Comparison of ENCODE assay signal across 13 mouse cellular contexts in the genomic region with DNA sequence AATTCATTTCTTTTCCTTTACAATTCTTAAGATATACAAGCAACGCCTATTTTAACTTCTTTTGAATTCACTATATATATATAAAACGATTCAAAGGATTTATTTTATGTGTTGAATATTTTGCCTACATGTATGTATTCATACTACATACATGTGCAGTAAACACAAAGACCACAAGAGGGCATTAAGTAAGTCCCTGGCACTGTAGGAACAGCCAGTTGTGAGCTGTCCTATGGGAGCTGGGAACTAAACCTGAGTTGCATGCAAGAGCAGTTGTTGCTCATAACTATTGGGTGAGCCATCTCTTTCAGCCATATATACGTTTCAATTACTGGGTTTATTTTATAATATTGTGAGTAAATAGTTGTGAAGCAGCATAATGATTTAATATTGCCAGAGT.
DNase-seq lines count a peak whose midpoint lies in the region; ATAC-seq and TF ChIP-seq lines count a peak whose summit lies in the region.
"Had no signal": no experiment of that assay in that cellular context is flagged by ENCODE, and none has a peak within 500 bp of the region (broad histone marks: within the 10 kb centered on the region; RNA-seq: fewer than 3 reads in every experiment).

No protein-coding gene starts in this region.

- no peak overlapping the region for H3K4me3 ChIP-seq in gastrocnemius, adult 2 months
- no peak overlapping the region for H3K4me3 ChIP-seq in liver, adult 2 months (ENCODE audit: insufficient read depth, low read depth, low read length)
- H3K4me3 ChIP-seq in E14TG2a.4 (replicated peaks; ENCODE audit: low read length): no peak overlapping the region
- H3K4me3 ChIP-seq in embryonic facial prominence, embryonic 14.5 days (ENCODE audit: low read depth, low read length): no peak overlapping the region
- H3K4me3 ChIP-seq: neural tube, embryonic 13.5 days had no signal

- H3K36me3 ChIP-seq in liver, adult 2 months (ENCODE audit: control insufficient read depth, insufficient read depth, low read length): no peaks in the 10 kb centered on the region
- no peaks in the 10 kb centered on the region for H3K36me3 ChIP-seq in E14TG2a.4 (ENCODE audit: insufficient read depth, low read length)
- no peaks in the 10 kb centered on the region for H3K36me3 ChIP-seq in embryonic facial prominence, embryonic 14.5 days (ENCODE audit: control insufficient read depth, insufficient read depth, low read length)
- H3K36me3 ChIP-seq: neural tube, embryonic 13.5 days had no signal

- H3K79me2 ChIP-seq in liver, adult 2 months (ENCODE audit: control insufficient read depth, insufficient read depth, low read length): no peaks in the 10 kb centered on the region

- H3K4me1 ChIP-seq in liver, adult 2 months (ENCODE audit: control insufficient read depth, insufficient read depth, low read length): no peaks in the 10 kb centered on the region
- no peaks in the 10 kb centered on the region for H3K4me1 ChIP-seq in E14TG2a.4 (replicated peaks; ENCODE audit: low read depth, low read length)
- no peaks in the 10 kb centered on the region for H3K4me1 ChIP-seq in embryonic facial prominence, embryonic 14.5 days (ENCODE audit: control insufficient read depth, insufficient read depth, low read length)

- intact Hi-C loops in gastrocnemius, adult 2 months (cut with DNase I): no loop called here

- H3K27me3 ChIP-seq in liver, adult 2 months (ENCODE audit: control insufficient read depth, insufficient read depth, low read length): no peaks in the 10 kb centered on the region
- no peaks in the 10 kb centered on the region for H3K27me3 ChIP-seq in E14TG2a.4 (ENCODE audit: insufficient read depth, low read length)
- H3K27me3 ChIP-seq in embryonic facial prominence, embryonic 14.5 days (replicated peaks; ENCODE audit: control insufficient read depth, insufficient read depth, low read length): no peaks in the 10 kb centered on the region
- H3K27me3 ChIP-seq: neural tube, embryonic 13.5 days had no signal

- ATAC-seq in embryonic facial prominence, embryonic 14.5 days (ENCODE audit: low read depth): no peak

- TF ChIP-seq CTCF in gastrocnemius, adult 2 months (IDR thresholded peaks at IDR 0.05): peak; percentile 45
- TF ChIP-seq CTCF in liver, adult 2 months (IDR thresholded peaks at IDR 0.05; ENCODE audit: low read depth, low read length): no peak
- peak; percentile 23; the same call in 1 of the 2 replicates for TF ChIP-seq CTCF in E14TG2a.4 (conservative IDR thresholded peaks at IDR 0.05; ENCODE audit: low read length)

- H3K9me3 ChIP-seq in E14TG2a.4 (ENCODE audit: low read length): no peaks in the 10 kb centered on the region
- no peaks in the 10 kb centered on the region for H3K9me3 ChIP-seq in embryonic facial prominence, embryonic 14.5 days (ENCODE audit: control insufficient read depth, low read length)
- H3K9me3 ChIP-seq: neural tube, embryonic 13.5 days had no signal

- no peak overlapping the region for H3K4me2 ChIP-seq in embryonic facial prominence, embryonic 14.5 days (ENCODE audit: low read depth, low read length)
- H3K4me2 ChIP-seq: liver, embryonic 11.5 days; neural tube, embryonic 13.5 days had no signal

- no peak for TF ChIP-seq POLR2A in liver, adult 2 months (IDR thresholded peaks at IDR 0.05; ENCODE audit: extremely low read depth, insufficient read depth, low read length)

- no peak for DNase-seq in gastrocnemius, adult 2 months
- DNase-seq in gastrocnemius, postnatal 25 days: no peak
- DNase-seq in liver, adult 2 months (ENCODE audit: extremely low read depth, low read depth, low spot score): peak; percentile 27
- DNase-seq in liver: no peak
- DNase-seq in embryonic facial prominence, embryonic 14.5 days (ENCODE audit: low spot score): peak; percentile 13
- DNase-seq in urinary bladder, postnatal 25 days (ENCODE audit: low spot score): no peak
- DNase-seq in cerebellum, postnatal 36 days: no peak
- DNase-seq: cerebellum, adult 8-10 months; thymus, postnatal 14 days had no signal

- H3K27ac ChIP-seq in gastrocnemius, adult 2 months: no peak overlapping the region
- H3K27ac ChIP-seq in liver, adult 2 months (replicated peaks; ENCODE audit: insufficient read depth, low read depth, low read length): no peak overlapping the region
- no peak overlapping the region for H3K27ac ChIP-seq in embryonic facial prominence, embryonic 14.5 days (replicated peaks; ENCODE audit: low read depth, low read length)
- H3K27ac ChIP-seq: macrophage; neural tube, embryonic 13.5 days had no signal

- 50% methylated on average over 3 of the region's 3 CpGs for WGBS in liver, adult 2 months
- WGBS in embryonic facial prominence, embryonic 14.5 days: 61% methylated on average over 3 of the region's 3 CpGs

- no peak overlapping the region for H3K9ac ChIP-seq in liver, adult 2 months (ENCODE audit: low read depth, low read length)
- no peak overlapping the region for H3K9ac ChIP-seq in embryonic facial prominence, embryonic 14.5 days (ENCODE audit: low read depth, low read length)
- H3K9ac ChIP-seq: neural tube, embryonic 13.5 days had no signal

Comparison
In these comparisons a context has a peak if more than half of its experiments do, and no peak if none do; other contexts are left out.
1. DNase-seq: peak in liver, adult 2 months (single experiment) and embryonic facial prominence, embryonic 14.5 days (single experiment); none in gastrocnemius, adult 2 months (single experiment), gastrocnemius, postnatal 25 days (single experiment), liver (single experiment), urinary bladder, postnatal 25 days (single experiment) and cerebellum, postnatal 36 days (0 of 2).